ENCODE assay signal across 13 mouse cellular contexts in genomic region chr13:25361850-25362626, GRCm38 (mm10).
DNase-seq lines count a peak whose midpoint lies in the region; ATAC-seq and TF ChIP-seq lines count a peak whose summit lies in the region.
"Had no signal": no experiment of that assay in that cellular context is flagged by ENCODE, and none has a peak within 500 bp of the region (broad histone marks: within the 10 kb centered on the region; RNA-seq: fewer than 3 reads in every experiment).

No protein-coding gene starts in this region.

- 10% methylated on average over 7 of the region's 7 CpGs for WGBS in forebrain, postnatal 0 days
- WGBS in midbrain, embryonic 14.5 days, result 15% methylated on average over 7 of the region's 7 CpGs

- 0 out of 2 replicates have a peak overlapping the region, but pooled peaks have one; percentile 16 for H3K4me2 ChIP-seq in forebrain, postnatal 0 days (ENCODE audit: low read depth)
- no peak overlapping the region; the same call in 1 of the 2 replicates for H3K4me2 ChIP-seq in midbrain, embryonic 14.5 days (ENCODE audit: low read length)
- H3K4me2 ChIP-seq: heart, embryonic 15.5 days had no signal

- TF ChIP-seq POLR2A in brain, embryonic 14.5 days (IDR thresholded peaks at IDR 0.05; ENCODE audit: borderline replicate concordance, extremely low read depth, insufficient read depth, insufficient read length, poor library complexity, severe bottlenecking), result no peak

- peak; percentile 92 for ATAC-seq in forebrain, postnatal 0 days
- ATAC-seq in midbrain, embryonic 14.5 days (ENCODE audit: low FRiP score, low TSS enrichment), result peak; percentile 80
- ATAC-seq in megakaryocyte progenitor cell, adult 5-6 weeks (replicated peaks; ENCODE audit: poor library complexity), result no peak

- H3K9me3 ChIP-seq in forebrain, postnatal 0 days (ENCODE audit: low read length), result no peaks in the 10 kb centered on the region
- H3K9me3 ChIP-seq in midbrain, embryonic 14.5 days (ENCODE audit: control insufficient read depth, low read length), result no peaks in the 10 kb centered on the region
- H3K9me3 ChIP-seq: heart, embryonic 15.5 days had no signal

- no peak overlapping the region for H3K9ac ChIP-seq in forebrain, postnatal 0 days
- H3K9ac ChIP-seq in midbrain, embryonic 14.5 days (replicated peaks; ENCODE audit: low read length), result no peak overlapping the region
- H3K9ac ChIP-seq: heart, embryonic 15.5 days; liver, embryonic 14.5 days had no signal

- no peaks in the 10 kb centered on the region; the same call in 1 of the 2 replicates for H3K4me1 ChIP-seq in forebrain, postnatal 0 days (ENCODE audit: insufficient read depth)
- H3K4me1 ChIP-seq in midbrain, embryonic 14.5 days (ENCODE audit: control insufficient read depth, insufficient read depth, low read length), result peaks cover 8% of the 10 kb centered on the region
- H3K4me1 ChIP-seq: heart, embryonic 15.5 days had no signal

- peak; percentile 85 for DNase-seq in brain, embryonic 14.5 days (ENCODE audit: low read depth)
- DNase-seq in forebrain, postnatal 0 days, result peak; percentile 72
- DNase-seq in layer of hippocampus, adult 9-11 months, result peak; percentile 72
- DNase-seq in midbrain, embryonic 14.5 days, result peak; percentile 73
- DNase-seq in spleen, adult 18-20 months, result no peak
- no peak for DNase-seq in thymus, postnatal 36 days
- DNase-seq in lung, adult 18-20 months, result no peak
- DNase-seq: cerebellum, adult 11-12 months; thymus, postnatal 4 days had no signal

- peak overlapping the region; percentile 47 for H3K27ac ChIP-seq in forebrain, postnatal 0 days (ENCODE audit: low read depth, low read length)
- peak overlapping the region; percentile 46 for H3K27ac ChIP-seq in midbrain, embryonic 14.5 days (replicated peaks; ENCODE audit: low read depth, low read length)
- H3K27ac ChIP-seq: heart, embryonic 15.5 days; liver, embryonic 14.5 days had no signal

- H3K4me3 ChIP-seq in forebrain, postnatal 0 days (ENCODE audit: low read depth, low read length), result no peak overlapping the region
- no peak overlapping the region for H3K4me3 ChIP-seq in midbrain, embryonic 14.5 days (replicated peaks; ENCODE audit: low read depth, low read length)
- H3K4me3 ChIP-seq: erythroblast, embryonic 14.5 days; heart, embryonic 15.5 days had no signal

- H3K36me3 ChIP-seq in forebrain, postnatal 0 days (ENCODE audit: insufficient read depth), result no peaks in the 10 kb centered on the region
- no peaks in the 10 kb centered on the region for H3K36me3 ChIP-seq in midbrain, embryonic 14.5 days (ENCODE audit: control insufficient read depth, insufficient read depth, low read length)
- H3K36me3 ChIP-seq: heart, embryonic 15.5 days had no signal

- H3K27me3 ChIP-seq in forebrain, postnatal 0 days (ENCODE audit: insufficient read depth, low read length), result no peaks in the 10 kb centered on the region
- H3K27me3 ChIP-seq in midbrain, embryonic 14.5 days (ENCODE audit: control insufficient read depth, insufficient read depth, low read length), result no peaks in the 10 kb centered on the region
- H3K27me3 ChIP-seq: heart, embryonic 15.5 days had no signal

- no peak for TF ChIP-seq CTCF in brain, embryonic 14.5 days (IDR thresholded peaks at IDR 0.05; ENCODE audit: borderline replicate concordance, extremely low read depth, insufficient read depth, insufficient read length)
- TF ChIP-seq CTCF in forebrain, postnatal 0 days (IDR thresholded peaks at IDR 0.05; ENCODE audit: low read depth), result no peak

Comparison
In these comparisons a context has a peak if more than half of its experiments do, and no peak if none do; other contexts are left out.
1. DNase-seq: peak in brain, embryonic 14.5 days (single experiment), forebrain, postnatal 0 days (single experiment), layer of hippocampus, adult 9-11 months (single experiment) and midbrain, embryonic 14.5 days (single experiment); none in spleen, adult 18-20 months (0 of 2), thymus, postnatal 36 days (0 of 2) and lung, adult 18-20 months (0 of 2).